Mouse (Mus musculus) lung, postnatal 4 days (tissue): ENCODE data around the gene Syngr4.
"Not testable (repeated sequence)": the region's sequence is repeated elsewhere in the genome, so short reads cannot be mapped to it uniquely, and the experiment has no call there.

Experiments used
- DNase-seq, 2 experiments: peaks; one replicate each; pipeline ENCODE4 v3.0.0; 2021

The Syngr4 gene

DNA sequence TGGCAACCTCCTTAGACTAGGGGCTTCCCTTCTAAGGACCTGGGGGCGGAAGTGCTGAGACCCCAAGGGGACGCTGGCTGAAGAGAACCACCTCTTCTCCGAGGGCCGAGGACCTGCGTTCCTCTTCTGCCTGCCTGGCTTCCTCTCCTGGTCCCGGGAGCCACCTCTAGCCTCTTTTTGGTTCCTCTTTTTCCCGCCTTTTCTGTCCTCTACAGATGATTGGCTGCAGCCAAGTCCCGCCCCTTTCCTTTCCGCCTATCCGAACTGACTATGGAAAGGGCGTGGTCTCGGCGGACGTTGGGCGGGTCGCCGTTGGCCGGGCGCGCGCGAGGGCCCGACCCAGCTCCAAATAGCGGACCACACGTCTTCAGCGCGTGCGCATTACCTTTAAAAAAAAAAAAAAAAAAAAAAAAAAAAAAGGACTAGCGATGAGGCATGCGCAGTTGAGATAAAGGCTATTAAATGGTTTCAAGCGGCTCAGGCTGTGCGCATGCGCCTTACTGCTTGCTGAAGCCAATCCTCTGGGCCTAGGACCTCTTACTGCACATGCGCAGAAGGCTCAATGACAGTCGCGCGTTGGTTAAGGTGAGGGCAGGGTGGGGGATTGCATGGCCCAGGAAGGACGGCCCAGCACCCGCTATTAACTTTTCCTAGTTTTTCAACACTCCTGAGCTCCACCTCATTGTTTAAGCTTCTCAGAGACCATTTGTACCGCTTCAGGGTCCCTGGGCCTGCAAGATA lies at the start of gene Syngr4, which contains the start of gene Tmem143:
TSS of gene Syngr4 (minus strand) at position 198 of the 741 bp plus-strand sequence.
TSS of gene Tmem143 (plus strand) at position 425 of the 741 bp plus-strand sequence.
- peak; percentile 98 to 99 for DNase-seq

DNA sequence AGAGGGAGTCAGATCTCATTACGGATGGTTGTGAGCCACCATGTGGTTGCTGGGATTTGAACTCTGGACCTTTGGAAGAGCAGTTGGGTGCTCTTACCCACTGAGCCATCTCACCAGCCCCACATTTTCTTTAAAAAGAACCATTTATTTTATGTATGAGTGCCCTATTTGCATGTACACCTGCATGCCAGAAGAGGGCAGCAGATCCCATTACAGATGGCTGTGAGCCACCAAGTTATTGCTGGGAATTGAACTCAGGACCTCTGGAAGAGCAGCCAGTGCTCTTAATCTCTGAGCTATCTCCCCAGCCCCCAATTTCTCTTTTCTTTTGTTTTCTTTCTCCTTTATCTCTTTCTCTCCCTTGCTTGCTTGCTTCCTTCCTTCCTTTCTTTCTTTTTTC lies 46.8 kb upstream of the Syngr4 start:
- DNase-seq, result peak in 1 of 2 experiments; percentile 18

DNA sequence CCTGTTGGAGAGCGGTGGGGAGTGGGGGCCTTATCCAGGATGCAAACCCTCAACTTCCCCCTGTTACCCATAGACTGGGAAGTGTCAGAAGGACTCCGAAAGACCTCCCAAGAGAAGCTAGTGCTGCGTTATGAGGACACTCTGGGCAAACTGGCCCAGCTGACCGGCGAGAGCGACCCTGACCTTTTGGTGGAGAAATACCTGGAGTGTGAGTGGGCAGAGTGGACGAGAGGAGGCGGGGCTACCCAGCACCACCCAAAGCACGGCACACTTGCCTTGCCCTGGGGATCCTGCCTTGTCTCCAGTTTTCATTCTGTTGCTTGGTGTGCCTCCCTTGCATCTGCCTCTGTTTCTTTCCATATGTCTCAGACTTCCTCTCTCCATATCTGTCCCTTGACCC lies 45.5 kb upstream of the Syngr4 start:
- DNase-seq, result no peak

DNA sequence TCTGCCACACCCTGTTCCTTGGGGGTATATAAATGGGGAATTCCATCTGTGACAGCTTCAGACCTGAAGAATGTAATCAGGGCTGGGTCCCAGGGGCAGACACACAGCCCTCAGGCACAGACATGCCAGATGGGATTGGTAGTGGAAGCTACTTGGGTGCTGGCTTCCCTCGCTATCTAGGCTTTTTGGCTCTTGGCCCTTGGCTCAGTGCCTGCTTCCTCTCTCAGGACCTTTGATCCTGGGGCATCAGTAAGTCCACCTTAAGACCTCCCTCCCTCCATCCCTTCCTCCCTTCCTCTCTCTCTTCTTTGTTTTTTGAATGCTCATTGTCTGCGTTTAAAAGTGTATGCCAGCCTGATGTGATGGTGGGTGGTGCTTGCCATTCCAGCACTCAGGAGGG lies 43.3 kb upstream of the Syngr4 start:
- no peak for DNase-seq

DNA sequence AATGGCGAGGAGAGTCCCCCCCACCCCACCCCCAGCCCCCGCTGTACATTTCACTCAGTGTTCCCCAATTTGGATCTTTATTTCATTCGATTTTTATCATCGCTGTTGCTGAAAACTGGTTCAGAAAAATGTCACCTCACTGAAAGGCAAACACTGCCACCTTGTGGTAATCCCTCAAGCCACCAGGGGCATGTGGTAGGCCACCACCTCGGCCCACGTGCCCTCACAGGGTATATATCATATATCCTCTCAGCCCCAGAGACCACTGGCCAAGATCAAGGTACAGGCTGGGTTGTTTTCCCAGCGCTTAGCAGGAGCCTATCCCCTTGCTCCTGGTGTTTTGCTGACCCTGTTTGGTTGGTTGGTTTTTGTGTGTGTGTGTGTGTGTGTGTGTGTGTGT lies 38.6 kb upstream of the Syngr4 start:
- peak; percentile 48 to 80 for DNase-seq

DNA sequence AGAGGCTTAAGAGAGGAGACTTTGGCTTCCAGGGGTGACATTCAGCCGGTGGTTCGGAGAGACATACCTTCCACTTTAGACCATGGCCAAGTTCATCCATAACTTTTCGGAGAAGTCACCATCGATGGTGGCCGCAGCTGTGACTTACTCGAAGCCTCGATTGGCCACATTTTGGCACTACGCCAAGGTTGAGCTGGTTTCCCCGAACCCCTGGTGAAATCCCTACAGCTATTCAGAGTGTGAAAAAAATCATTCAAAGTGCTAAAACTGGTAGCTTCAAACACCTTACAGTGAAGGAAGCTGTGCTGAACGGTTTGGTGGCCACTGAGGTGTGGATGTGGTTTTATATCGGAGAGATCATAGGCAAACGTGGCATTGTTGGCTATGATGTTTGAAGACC lies 37.3 kb upstream of the Syngr4 start:
- DNase-seq, result not testable (repeated sequence)

DNA sequence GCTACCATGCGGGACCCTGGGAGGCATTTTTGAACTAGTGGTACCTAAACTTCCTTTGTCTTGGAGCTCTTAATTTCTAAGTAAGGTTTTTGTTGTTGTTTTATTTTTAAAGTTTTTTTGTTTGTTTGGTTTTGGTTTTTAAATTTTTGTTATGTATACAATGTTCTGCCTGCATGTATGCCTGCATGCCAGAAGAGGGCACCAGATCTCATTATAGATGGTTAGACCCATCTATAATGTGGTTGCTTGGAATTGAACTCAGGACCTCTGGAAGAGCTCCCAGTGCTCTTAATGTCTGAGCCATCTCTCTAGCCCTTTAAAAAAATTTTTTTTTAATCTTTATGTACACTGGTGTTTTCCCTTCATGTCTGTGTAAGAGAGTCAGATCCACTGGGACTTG lies 33.2 kb upstream of the Syngr4 start:
- no peak for DNase-seq

DNA sequence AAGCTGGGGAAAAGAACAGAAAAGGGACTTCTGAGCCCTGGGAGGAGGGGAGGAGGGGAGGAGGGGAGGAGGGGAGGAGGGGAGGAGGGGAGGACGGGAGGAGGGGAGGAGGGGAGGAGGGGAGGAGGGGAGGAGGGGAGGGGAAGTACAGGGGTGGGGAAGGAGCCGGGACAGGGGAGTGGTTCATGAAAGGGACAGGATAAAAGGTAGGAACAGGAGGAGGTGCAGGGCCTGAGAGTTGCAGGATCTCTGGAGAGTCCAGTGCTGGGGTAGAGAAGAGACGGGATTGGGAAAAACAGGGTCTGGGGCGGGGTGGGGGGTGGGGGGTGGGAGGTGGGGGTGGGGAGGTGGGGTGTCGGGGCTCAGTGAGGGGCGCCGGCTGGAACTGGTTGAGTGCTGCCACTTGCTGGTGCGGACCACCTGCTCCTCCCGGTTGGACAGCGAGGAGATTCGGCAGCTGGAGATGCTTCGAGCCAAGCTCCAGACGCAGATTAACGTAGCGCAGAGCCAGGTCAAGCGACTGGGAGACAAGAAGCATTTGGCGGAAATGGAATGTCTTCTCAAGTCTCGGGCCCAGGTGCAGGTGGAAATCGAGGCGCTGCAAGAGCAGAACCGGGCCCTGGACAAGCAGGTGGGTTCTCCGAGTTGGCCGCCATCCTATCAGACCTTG lies 32.2 kb upstream of the Syngr4 start:
- DNase-seq, result no peak

DNA sequence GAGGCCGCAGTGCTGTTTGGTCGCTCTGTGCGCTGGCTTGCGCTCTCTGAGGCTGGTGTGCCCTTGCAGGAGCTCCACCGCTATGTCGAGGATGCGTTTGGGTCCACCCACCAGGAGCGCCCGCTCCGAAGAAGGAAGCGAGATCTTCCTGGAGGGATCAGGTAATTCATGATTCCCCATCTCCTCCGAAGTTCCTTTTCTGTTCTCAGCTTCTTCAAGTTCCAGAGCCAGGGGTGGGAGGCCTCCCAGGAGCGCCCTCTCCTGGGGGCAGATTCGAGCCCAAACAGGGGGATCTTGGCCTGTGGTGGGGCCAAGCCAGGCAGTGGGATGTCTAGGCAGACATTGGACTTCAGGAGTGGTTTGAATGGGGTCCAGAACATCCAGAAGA lies 27.9 kb upstream of the Syngr4 start:
- DNase-seq, result peak; percentile 52 to 55

DNA sequence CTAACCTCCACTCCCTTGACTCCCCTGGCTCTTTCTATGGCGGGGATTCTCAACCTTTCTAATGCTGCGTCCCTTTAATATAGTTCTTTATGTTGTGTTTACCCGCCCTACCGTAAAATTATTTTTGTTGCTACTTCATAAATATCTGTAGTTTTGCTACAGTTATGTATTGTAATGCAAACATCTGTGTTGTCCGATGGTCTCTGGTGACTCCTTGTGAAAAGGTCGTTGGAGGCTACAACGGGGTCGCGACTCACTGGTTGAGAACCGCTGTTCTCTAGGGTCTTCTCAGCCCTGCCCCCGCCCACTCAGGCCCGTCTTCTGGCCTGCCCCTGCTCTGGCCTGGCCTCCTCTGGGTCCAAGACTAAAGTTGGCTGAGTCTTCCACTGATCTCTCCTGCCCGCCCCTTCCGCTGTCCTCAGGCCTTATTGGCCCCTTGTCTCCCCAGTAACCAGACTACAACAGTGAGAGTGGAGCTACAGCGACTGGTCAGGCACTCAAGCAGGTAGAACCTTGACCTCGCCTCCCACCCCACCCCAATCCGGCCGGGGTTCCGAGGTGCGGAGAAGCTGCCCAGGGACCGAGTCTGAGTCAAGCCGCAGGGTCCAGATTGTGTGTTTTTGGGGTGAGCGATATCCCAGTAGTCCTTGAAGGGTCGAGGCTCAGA lies 27.4 kb upstream of the Syngr4 start, which contains the start of gene Ccdc114:
TSS of gene Ccdc114 (plus strand) at position 311 of the 667 bp plus-strand sequence.
- peak; percentile 80 to 88 for DNase-seq

DNA sequence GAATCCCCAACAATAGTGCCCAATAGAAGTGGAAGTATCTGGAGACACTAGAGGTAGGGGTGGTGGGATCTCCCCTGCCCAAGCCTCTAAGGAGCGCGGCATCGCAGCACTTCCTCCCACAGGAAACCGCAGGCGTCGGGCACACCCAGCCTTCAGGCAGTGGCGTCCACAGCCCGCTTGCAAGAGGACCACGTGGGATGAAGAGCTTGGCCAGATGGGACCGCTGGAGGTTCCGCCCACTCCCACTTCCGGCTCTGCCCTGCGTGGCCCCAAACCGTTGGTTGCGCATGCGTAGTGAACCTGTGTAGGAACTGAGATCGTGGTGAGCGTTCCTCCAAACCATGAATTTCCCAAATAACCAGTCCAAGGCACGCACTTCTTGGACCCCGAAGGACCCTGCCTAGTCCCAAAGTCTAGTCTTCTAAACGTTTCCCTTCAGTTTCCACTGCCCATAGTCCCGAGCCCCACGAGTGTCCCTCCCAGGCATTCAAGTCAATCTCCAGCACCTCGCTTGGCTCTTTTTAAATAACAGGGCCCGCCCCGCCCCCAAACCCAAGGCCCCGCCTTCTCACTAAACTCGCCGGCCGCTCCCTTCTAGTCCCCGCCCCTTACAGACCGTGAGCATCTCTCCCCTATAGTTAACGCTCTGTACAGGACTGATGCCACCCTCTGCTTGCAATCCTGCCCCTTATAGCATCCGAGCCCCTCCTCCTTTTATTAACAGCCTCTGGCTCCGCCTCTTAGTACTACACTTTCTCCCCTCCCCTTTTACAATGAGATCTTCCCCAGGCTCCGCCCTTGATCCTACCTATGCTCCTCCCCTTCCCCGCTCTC lies 26.6 kb upstream of the Syngr4 start:
- DNase-seq, result peak; percentile 96 to 98

DNA sequence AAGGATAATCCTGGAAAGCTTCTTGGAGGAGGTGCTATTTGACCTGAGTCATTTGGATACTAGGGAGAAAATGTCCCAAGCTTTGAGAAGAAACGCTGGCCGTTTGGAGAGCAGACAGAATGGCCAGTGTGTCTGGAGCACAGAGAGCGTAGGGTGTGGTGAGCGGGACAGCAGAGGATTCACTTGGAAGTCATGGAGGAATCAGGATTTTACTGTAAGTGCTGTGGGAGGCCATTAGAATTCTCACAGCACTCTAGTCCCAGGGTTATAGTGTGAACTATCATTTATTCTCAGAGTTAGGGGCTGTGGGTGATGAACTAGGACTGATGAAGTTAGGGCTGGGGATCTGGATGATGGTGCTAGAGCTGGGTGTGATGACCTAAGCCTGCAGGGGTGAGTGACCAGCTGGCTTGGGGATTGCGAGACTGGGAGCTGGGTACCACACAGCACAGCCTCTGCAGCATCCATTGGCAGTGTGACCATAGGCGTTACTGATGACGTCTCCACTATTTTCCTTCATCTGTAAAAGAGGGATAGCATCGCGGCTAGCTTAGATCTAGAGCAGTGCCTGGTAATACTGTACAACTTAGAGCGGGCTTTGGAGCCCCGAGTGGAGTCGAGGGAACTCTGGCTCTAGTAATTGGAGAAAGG lies 25.6 kb upstream of the Syngr4 start:
- DNase-seq, result no peak

DNA sequence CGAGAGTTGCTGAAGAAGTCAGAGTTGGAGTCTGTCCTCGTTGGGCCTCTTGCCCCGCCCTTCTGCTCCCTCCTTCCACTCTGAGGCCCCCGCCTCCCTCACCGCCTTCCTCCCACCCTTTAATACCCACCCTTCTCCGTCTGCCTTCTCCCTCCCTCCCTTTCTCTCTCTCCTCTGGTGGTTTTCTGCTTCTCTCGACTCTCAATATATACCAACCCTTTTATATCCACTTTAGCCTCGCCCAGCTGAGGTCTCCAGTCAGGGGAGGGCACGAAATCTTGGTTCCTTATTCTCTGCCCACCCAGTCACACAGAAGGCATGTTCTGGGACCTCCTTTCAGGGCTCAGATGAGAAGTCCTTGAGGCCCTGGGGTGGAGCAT lies 24.7 kb upstream of the Syngr4 start, which contains the start of gene Emp3:
TSS of gene Emp3 (minus strand) at position 163 of the 380 bp plus-strand sequence.
- peak; percentile 74 to 83 for DNase-seq

DNA sequence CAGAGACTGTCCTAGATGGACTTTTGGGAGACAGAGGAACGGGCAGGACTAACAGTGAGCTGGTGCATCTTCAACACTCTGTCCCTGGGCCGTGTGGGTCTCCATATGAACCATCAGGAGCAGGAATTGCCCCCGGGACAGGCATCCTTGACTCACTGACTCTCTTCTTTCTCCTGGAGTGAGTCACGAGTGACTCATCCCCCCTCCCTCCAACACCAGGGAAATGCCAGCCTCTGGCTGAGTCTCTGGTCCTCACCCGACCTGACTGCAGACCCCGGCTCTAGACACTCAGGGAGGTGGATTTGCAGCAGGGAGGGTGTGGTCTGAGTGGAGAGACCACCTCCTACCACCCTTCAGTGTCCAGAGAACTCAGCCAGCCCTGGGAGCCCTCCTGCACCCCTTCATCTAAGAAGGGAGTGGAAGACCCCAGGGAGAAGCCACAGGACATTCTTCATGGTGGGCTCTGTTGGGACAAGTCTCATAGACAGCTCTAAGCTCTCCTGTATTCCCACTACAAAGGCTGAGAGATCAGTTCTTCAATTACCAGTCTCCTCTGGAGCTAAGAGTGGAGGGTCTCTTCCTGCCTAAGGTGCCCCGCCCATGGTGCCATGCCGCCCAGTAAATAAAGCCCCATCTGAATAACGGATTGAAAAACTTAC lies 24.2 kb upstream of the Syngr4 start:
- DNase-seq, result peak; percentile 43 to 44

DNA sequence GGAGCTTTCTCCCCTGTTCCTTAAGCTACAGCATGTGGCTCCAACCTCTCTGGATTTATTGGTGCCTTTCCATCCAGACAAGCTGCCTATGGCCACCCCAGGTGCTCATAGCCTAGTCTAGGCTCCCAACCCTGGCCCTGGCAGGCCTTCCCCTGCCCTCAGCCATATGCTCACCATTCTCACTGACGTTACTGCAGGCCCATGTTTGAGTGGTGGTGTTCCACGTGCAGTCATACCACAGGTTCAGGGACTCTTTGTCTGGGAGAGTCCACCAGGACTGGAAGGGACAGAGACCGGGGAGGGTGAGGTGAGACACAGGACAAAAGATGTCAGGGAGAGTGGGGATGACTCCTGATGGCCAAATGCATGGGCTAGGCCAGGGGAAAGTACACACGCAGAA lies 23.2 kb upstream of the Syngr4 start:
- DNase-seq, result no peak

DNA sequence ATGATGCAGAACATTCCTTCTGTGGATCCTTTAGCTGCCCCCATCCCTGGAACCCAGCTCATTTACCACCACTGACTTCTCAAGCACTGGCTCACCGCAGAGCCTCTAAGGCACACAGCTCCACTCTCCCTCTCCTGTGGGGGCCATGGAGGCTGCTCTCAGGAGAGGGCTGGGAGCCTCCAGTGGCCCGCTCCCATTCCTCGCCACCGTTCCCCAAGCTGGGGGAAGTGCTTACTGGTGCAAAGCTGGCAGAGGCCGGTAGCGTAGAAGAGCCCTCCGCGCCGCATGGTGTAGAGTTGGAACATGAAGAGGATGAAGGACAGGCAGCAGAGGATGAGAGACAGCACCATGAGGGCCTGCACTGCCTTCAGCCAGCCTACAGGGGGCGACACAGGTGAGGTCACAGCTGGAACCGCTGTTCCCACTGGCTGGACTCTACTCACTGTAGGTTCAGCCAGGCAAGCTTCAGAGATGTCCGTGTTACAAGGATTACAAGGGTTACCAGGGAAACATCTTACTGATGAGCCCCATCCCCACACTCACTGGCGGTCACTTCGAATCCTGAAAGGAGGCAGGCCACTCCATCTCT lies 22.7 kb upstream of the Syngr4 start:
- peak in 1 of 2 experiments; percentile 45 for DNase-seq

DNA sequence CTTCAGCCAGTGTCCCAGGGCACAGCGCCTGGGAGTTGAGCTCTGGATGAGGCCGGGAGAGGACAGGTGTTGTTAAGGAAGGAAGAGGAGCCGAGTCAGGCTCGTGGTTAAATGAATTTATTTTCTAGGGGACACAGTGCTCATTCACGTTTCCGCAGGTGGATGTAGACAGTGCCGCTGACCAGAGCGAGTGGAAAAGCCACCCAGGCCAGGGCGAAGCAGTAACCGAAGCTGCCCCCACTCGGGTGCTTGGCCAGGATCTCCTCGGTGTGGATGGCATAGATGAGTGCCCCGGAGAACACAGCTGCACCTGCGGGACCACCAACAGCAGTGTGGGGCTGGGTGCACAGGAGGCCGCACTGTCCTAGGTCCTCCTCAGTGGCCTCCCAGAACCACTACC lies 21.4 kb upstream of the Syngr4 start:
- no peak for DNase-seq

DNA sequence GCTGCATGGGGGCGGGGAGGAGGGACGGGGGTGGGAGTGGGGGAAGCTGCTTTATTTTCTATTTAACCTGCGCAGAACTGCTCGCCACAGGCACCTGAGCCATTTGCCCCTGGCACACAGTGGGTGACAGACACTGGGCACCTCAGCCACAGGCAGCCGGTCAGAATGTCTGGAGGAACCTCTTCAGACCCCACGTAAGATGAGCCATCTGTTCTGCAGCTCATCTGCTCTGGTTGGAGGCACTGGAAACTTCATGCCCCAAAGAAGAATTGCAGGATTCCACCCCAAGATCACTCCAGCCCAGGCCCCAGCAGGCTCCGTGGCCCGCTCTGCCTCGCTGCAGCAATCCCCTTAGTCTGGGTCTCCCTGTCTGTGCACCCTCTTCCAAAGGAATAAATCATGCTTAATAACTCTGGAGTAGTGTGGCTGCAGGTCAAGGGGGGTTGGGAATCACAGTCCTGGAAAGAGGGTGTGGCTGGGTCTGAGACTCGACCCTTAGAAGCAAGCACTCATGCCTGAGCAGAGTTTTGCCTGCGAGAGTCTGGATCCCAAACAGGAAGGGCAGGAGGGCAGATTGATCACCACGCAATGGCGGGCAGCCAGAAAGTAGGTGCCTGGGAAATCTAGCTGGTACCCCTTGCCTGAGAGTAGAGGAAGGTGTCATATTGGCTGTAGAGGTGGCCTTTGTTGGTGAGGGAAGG lies 20.6 kb upstream of the Syngr4 start:
- DNase-seq, result peak in 1 of 2 experiments; percentile 57

DNA sequence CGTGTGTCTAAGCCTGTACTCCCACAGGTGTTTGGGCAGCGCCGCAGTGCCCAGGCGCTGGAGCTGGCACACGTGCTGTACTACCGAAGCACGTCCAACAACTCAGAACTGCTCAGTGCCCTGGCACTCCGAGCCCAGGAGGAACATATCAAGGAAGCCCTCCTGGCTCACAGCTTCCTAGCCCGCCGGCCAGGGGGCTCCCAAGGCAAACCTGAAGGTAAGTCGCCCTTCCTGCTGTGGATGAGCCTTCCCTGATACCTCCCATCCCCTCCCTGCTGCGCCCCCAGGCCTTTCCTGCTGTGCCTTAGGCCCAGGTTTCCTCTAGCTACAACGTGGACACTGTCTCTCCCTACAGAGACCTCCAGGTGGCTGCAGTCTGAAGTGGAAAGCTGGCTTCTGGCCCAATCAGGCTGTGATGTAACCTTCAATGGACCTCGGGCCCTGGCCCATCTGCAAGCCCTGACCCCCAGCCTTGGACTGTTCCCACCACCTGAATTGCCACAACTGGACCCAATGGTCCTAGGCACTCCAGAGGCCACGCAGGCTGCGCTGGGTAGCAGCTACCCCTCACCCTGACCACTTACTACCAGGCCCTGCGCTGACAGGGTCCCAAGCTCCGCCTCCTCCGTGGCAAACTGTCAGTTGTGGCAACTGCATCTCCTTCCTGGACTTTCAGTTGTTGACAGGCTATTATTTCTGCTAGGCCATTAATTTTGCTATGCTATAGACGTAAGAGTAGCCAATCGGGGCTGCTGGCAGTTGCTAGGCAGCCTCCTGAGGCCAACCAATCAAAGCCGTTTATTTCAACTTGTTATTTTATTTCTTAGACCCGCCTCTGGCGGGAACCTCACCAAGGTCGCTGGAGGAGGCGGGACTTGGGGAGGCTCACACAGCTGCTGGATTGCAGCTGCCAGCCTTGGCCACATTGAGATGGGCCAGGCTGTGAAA lies 19.8 kb upstream of the Syngr4 start:
- peak; percentile 86 to 93 for DNase-seq
